In the genomic region with DNA sequence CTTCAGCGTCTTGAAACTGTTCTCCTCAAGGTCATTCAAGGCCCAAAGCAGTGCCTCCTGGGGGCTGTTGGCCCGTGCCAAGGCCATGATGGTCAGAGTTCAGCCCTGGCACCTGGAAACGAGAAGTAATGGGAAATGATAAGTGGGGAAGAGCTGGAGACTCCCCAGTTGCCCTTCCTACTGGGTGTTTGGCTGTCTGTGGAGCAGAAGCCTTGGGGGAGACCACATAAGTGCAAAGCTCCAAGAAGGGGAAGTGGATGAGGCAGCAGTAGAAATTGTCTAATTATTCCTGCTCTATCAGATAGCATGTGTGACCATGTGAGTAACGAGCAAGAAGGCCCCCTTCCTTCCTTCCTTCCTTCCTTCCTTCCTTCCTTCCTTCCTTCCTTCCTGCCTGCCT, we compare ENCODE assay signal across 34 mouse cellular contexts. TPM values are rescaled to one million over a fixed set of nuclear protein-coding genes. Genes with fewer than 3 reads are reported as not detected.
A peak's percentile ranks its signal among the peaks of the same experiment; 100 is the strongest.
DNase-seq lines count a peak whose midpoint lies in the region; ATAC-seq and TF ChIP-seq lines count a peak whose summit lies in the region.
"Had no signal": no experiment of that assay in that cellular context is flagged by ENCODE, and none has a peak within 500 bp of the region (broad histone marks: within the 10 kb centered on the region; RNA-seq: fewer than 3 reads in every experiment).

No protein-coding gene starts in this region.

- no peak overlapping the region for H3K4me2 ChIP-seq in hindbrain, postnatal 0 days (ENCODE audit: low read depth, low read length)
- no peak overlapping the region for H3K4me2 ChIP-seq in hindbrain, embryonic 11.5 days (replicated peaks; ENCODE audit: low read depth, low read length)
- H3K4me2 ChIP-seq: embryonic facial prominence, embryonic 13.5 days; forebrain, embryonic 13.5 days; heart, embryonic 13.5 days; hindbrain, embryonic 13.5 days had no signal

- 72% methylated on average over 4 of the region's 4 CpGs for WGBS in hindbrain, postnatal 0 days
- WGBS in hindbrain, embryonic 11.5 days: 86% methylated on average over 4 of the region's 4 CpGs

- H3K27ac ChIP-seq in hindbrain, postnatal 0 days: no peak overlapping the region
- H3K27ac ChIP-seq in hindbrain, embryonic 11.5 days (ENCODE audit: low read depth, low read length): no peak overlapping the region
- H3K27ac ChIP-seq: embryonic facial prominence, embryonic 10.5 days; embryonic facial prominence, embryonic 13.5 days; forebrain, embryonic 10.5 days; forebrain, embryonic 13.5 days; heart, embryonic 13.5 days; hindbrain, embryonic 13.5 days had no signal

- TF ChIP-seq CTCF in hindbrain, postnatal 0 days (IDR thresholded peaks at IDR 0.05; ENCODE audit: low read depth): no peak

- no peaks in the 10 kb centered on the region for H3K4me1 ChIP-seq in hindbrain, postnatal 0 days (ENCODE audit: insufficient read depth, low read length)
- H3K4me1 ChIP-seq in hindbrain, embryonic 11.5 days (replicated peaks; ENCODE audit: control insufficient read depth, insufficient read depth, low read length): no peaks in the 10 kb centered on the region
- H3K4me1 ChIP-seq: embryonic facial prominence, embryonic 10.5 days; embryonic facial prominence, embryonic 13.5 days; forebrain, embryonic 10.5 days; forebrain, embryonic 13.5 days; hindbrain, embryonic 13.5 days had no signal

- DNase-seq in MEL-GATA-1-ER (ENCODE audit: extremely low read depth, low read depth): peak; percentile 43
- DNase-seq in hindbrain, postnatal 0 days (ENCODE audit: low spot score): no peak
- DNase-seq in hindbrain, embryonic 11.5 days (ENCODE audit: low spot score): no peak
- DNase-seq in layer of hippocampus, postnatal 36 days: no peak
- DNase-seq: adrenal gland, postnatal 10 days; adrenal gland, postnatal 36 days; cerebellum, adult 11 months; cerebellum, adult 2 months; cerebellum, adult 9-11 months; cerebellum, postnatal 25 days; embryo, embryonic 11 days; gastrocnemius, postnatal 10 days; heart, adult 18-20 months; heart, postnatal 14 days; heart, postnatal 4 days; kidney, adult 18-20 months had no signal

- ATAC-seq in granulocyte monocyte progenitor cell, adult 5-6 weeks (replicated peaks; ENCODE audit: poor library complexity, severe bottlenecking): peak; percentile 82
- peak; percentile 74 for ATAC-seq in megakaryocyte progenitor cell, adult 5-6 weeks (replicated peaks; ENCODE audit: poor library complexity)
- ATAC-seq in hindbrain, postnatal 0 days: no peak
- no peak for ATAC-seq in hindbrain, embryonic 11.5 days (ENCODE audit: low FRiP score)
- ATAC-seq: forebrain, embryonic 13.5 days; forebrain, embryonic 16.5 days; hindbrain, embryonic 16.5 days; inflammation-experienced regulatory T-cells, adult 6 months; intestine, embryonic 16.5 days had no signal

- H3K9ac ChIP-seq in hindbrain, postnatal 0 days (replicated peaks; ENCODE audit: low read length): no peak overlapping the region
- no peak overlapping the region for H3K9ac ChIP-seq in hindbrain, embryonic 11.5 days (ENCODE audit: low read depth, low read length)
- H3K9ac ChIP-seq: embryonic facial prominence, embryonic 13.5 days; forebrain, embryonic 13.5 days; heart, embryonic 13.5 days; hindbrain, embryonic 13.5 days had no signal

- no peaks in the 10 kb centered on the region for H3K36me3 ChIP-seq in hindbrain, postnatal 0 days (ENCODE audit: insufficient read depth, low read length)
- no peaks in the 10 kb centered on the region for H3K36me3 ChIP-seq in hindbrain, embryonic 11.5 days (ENCODE audit: control insufficient read depth, insufficient read depth, low read length)
- H3K36me3 ChIP-seq: embryonic facial prominence, embryonic 10.5 days; embryonic facial prominence, embryonic 13.5 days; forebrain, embryonic 10.5 days; hindbrain, embryonic 13.5 days had no signal

- H3K27me3 ChIP-seq in hindbrain, postnatal 0 days (ENCODE audit: insufficient read depth, low read length): no peaks in the 10 kb centered on the region
- no peaks in the 10 kb centered on the region for H3K27me3 ChIP-seq in hindbrain, embryonic 11.5 days (ENCODE audit: control insufficient read depth, insufficient read depth, low read length)
- H3K27me3 ChIP-seq: embryonic facial prominence, embryonic 13.5 days; forebrain, embryonic 13.5 days; heart, embryonic 13.5 days had no signal

- no peak overlapping the region for H3K4me3 ChIP-seq in hindbrain, postnatal 0 days (ENCODE audit: low read length)
- no peak overlapping the region for H3K4me3 ChIP-seq in hindbrain, embryonic 11.5 days (ENCODE audit: low read depth, low read length)
- H3K4me3 ChIP-seq: embryonic facial prominence, embryonic 10.5 days; embryonic facial prominence, embryonic 13.5 days; erythroblast, embryonic 14.5 days; forebrain, embryonic 10.5 days; forebrain, embryonic 13.5 days; heart, embryonic 13.5 days; hindbrain, embryonic 13.5 days had no signal

- H3K9me3 ChIP-seq in hindbrain, postnatal 0 days (ENCODE audit: low read length): no peaks in the 10 kb centered on the region
- no peaks in the 10 kb centered on the region for H3K9me3 ChIP-seq in hindbrain, embryonic 11.5 days (ENCODE audit: control insufficient read depth, low read length)
- H3K9me3 ChIP-seq: embryonic facial prominence, embryonic 10.5 days; embryonic facial prominence, embryonic 13.5 days; forebrain, embryonic 10.5 days; forebrain, embryonic 13.5 days; heart, embryonic 13.5 days; hindbrain, embryonic 13.5 days had no signal

RNA-seq across cellular contexts. Expression of a gene that starts 2.9 kb away (rescaled TPM):
- 1.2 and 1.7 TPM in 2 replicates for total RNA-seq in granulocyte monocyte progenitor cell, adult 5-6 weeks (2014; fragmentation: Nextera tagmentation)
- total RNA-seq in granulocyte monocyte progenitor cell, adult 5-6 weeks (2017): 1.4 TPM in 2 replicates
- 1.2 and 1.4 TPM in 2 replicates for total RNA-seq in megakaryocyte progenitor cell, adult 5-6 weeks (2015)
- 1.3 and 1.4 TPM in 2 replicates for total RNA-seq in megakaryocyte progenitor cell, adult 5-6 weeks (2017)
- not detected in 2 replicates for total RNA-seq in hindbrain, postnatal 0 days (2014; rRNA removed)
- 0.08 TPM in 1 of 2 replicates, not detected in the other for polyA plus RNA-seq in hindbrain, postnatal 0 days (2015; fragmentation: Nextera tagmentation; extraction: Ambion mirVana)
- not detected in 2 replicates for polyA plus RNA-seq in hindbrain, embryonic 11.5 days (2014; fragmentation: Nextera tagmentation; extraction: Ambion mirVana)
- total RNA-seq in layer of hippocampus, postnatal 36 days (2021): under 1 TPM; 0.32 to 0.35 TPM
- polyA plus RNA-seq: erythroblast, embryonic 14.5 days; forebrain, embryonic 16.5 days had no signal

RNA-seq across cellular contexts. Expression of a gene that starts 7.2 kb away (rescaled TPM):
- total RNA-seq in granulocyte monocyte progenitor cell, adult 5-6 weeks (2014; fragmentation: Nextera tagmentation): 236 and 262 TPM in 2 replicates
- total RNA-seq in granulocyte monocyte progenitor cell, adult 5-6 weeks (2017): 54.0 and 70.5 TPM in 2 replicates
- 230 and 235 TPM in 2 replicates for total RNA-seq in megakaryocyte progenitor cell, adult 5-6 weeks (2015)
- total RNA-seq in megakaryocyte progenitor cell, adult 5-6 weeks (2017): 71.4 and 76.6 TPM in 2 replicates
- total RNA-seq in hindbrain, postnatal 0 days (2014; rRNA removed): 127 and 128 TPM in 2 replicates
- 79.1 and 80.0 TPM in 2 replicates for polyA plus RNA-seq in hindbrain, postnatal 0 days (2015; fragmentation: Nextera tagmentation; extraction: Ambion mirVana)
- 78.7 and 87.3 TPM in 2 replicates for polyA plus RNA-seq in hindbrain, embryonic 11.5 days (2014; fragmentation: Nextera tagmentation; extraction: Ambion mirVana)
- total RNA-seq in layer of hippocampus, postnatal 36 days (2021): 10 to 100 TPM; 86.8 to 93.7 TPM

RNA-seq across cellular contexts. Expression of a gene that starts 23.1 kb away (rescaled TPM):
- total RNA-seq in granulocyte monocyte progenitor cell, adult 5-6 weeks (2014; fragmentation: Nextera tagmentation): not detected in 2 replicates
- total RNA-seq in granulocyte monocyte progenitor cell, adult 5-6 weeks (2017): not detected in 2 replicates
- not detected in 2 replicates for total RNA-seq in megakaryocyte progenitor cell, adult 5-6 weeks (2015)
- total RNA-seq in megakaryocyte progenitor cell, adult 5-6 weeks (2017): not detected in 2 replicates
- 134 and 142 TPM in 2 replicates for total RNA-seq in hindbrain, postnatal 0 days (2014; rRNA removed)
- 29.7 and 32.7 TPM in 2 replicates for polyA plus RNA-seq in hindbrain, postnatal 0 days (2015; fragmentation: Nextera tagmentation; extraction: Ambion mirVana)
- polyA plus RNA-seq in hindbrain, embryonic 11.5 days (2014; fragmentation: Nextera tagmentation; extraction: Ambion mirVana): 14.6 and 15.7 TPM in 2 replicates
- total RNA-seq in layer of hippocampus, postnatal 36 days (2021): 100 to 1,000 TPM; 181 to 205 TPM
- polyA plus RNA-seq: erythroblast, embryonic 14.5 days had no signal

RNA-seq across cellular contexts. Expression of a gene that starts 32.8 kb away (rescaled TPM):
- total RNA-seq in granulocyte monocyte progenitor cell, adult 5-6 weeks (2014; fragmentation: Nextera tagmentation): not detected in 2 replicates
- total RNA-seq in granulocyte monocyte progenitor cell, adult 5-6 weeks (2017): not detected in 2 replicates
- not detected in 2 replicates for total RNA-seq in megakaryocyte progenitor cell, adult 5-6 weeks (2015)
- not detected in 2 replicates for total RNA-seq in megakaryocyte progenitor cell, adult 5-6 weeks (2017)
- not detected in 2 replicates for total RNA-seq in hindbrain, postnatal 0 days (2014; rRNA removed)
- not detected in 2 replicates for polyA plus RNA-seq in hindbrain, postnatal 0 days (2015; fragmentation: Nextera tagmentation; extraction: Ambion mirVana)
- polyA plus RNA-seq in hindbrain, embryonic 11.5 days (2014; fragmentation: Nextera tagmentation; extraction: Ambion mirVana): not detected in 2 replicates
- total RNA-seq in layer of hippocampus, postnatal 36 days (2021): not detected
- total RNA-seq: adrenal gland, postnatal 10 days; adrenal gland, postnatal 36 days; ES-E14; gastrocnemius, adult 18-20 months; gastrocnemius, postnatal 10 days; gastrocnemius, postnatal 4 days; heart, adult 18-20 months; heart, postnatal 14 days; heart, postnatal 4 days had no signal
- polyA plus RNA-seq: cerebellum, adult 2 months; cortical plate, adult 2 months; embryonic facial prominence, embryonic 10.5 days; embryonic facial prominence, embryonic 13.5 days; erythroblast, embryonic 14.5 days; forebrain, embryonic 10.5 days; forebrain, embryonic 13.5 days; forebrain, embryonic 16.5 days; heart, embryonic 13.5 days; heart, embryonic 16.5 days; hindbrain, embryonic 13.5 days; hindbrain, embryonic 16.5 days; inflammation-experienced regulatory T-cells, adult 6 months; intestine, embryonic 16.5 days had no signal

RNA-seq across cellular contexts. Expression of a gene that starts 42.2 kb away (rescaled TPM):
- not detected in 2 replicates for total RNA-seq in granulocyte monocyte progenitor cell, adult 5-6 weeks (2014; fragmentation: Nextera tagmentation)
- total RNA-seq in granulocyte monocyte progenitor cell, adult 5-6 weeks (2017): not detected in 2 replicates
- total RNA-seq in megakaryocyte progenitor cell, adult 5-6 weeks (2015): not detected in 2 replicates
- total RNA-seq in megakaryocyte progenitor cell, adult 5-6 weeks (2017): not detected in 2 replicates
- total RNA-seq in hindbrain, postnatal 0 days (2014; rRNA removed): not detected in 2 replicates
- not detected in 2 replicates for polyA plus RNA-seq in hindbrain, postnatal 0 days (2015; fragmentation: Nextera tagmentation; extraction: Ambion mirVana)
- polyA plus RNA-seq in hindbrain, embryonic 11.5 days (2014; fragmentation: Nextera tagmentation; extraction: Ambion mirVana): not detected in 2 replicates
- not detected for total RNA-seq in layer of hippocampus, postnatal 36 days (2021)
- total RNA-seq: adrenal gland, postnatal 10 days; adrenal gland, postnatal 36 days; ES-E14; gastrocnemius, adult 18-20 months; gastrocnemius, postnatal 10 days; gastrocnemius, postnatal 4 days; heart, adult 18-20 months; heart, postnatal 14 days; heart, postnatal 4 days had no signal
- polyA plus RNA-seq: cerebellum, adult 2 months; cortical plate, adult 2 months; embryonic facial prominence, embryonic 10.5 days; embryonic facial prominence, embryonic 13.5 days; forebrain, embryonic 10.5 days; forebrain, embryonic 13.5 days; forebrain, embryonic 16.5 days; heart, embryonic 13.5 days; heart, embryonic 16.5 days; hindbrain, embryonic 13.5 days; hindbrain, embryonic 16.5 days; inflammation-experienced regulatory T-cells, adult 6 months; intestine, embryonic 16.5 days had no signal

Comparison
In these comparisons a context has a peak if more than half of its experiments do, and no peak if none do; other contexts are left out.
1. ATAC-seq: peak in granulocyte monocyte progenitor cell, adult 5-6 weeks (single experiment) and megakaryocyte progenitor cell, adult 5-6 weeks (single experiment); none in hindbrain, postnatal 0 days (single experiment) and hindbrain, embryonic 11.5 days (single experiment).
2. RNA of a gene that starts 23.1 kb away (total RNA-seq): 181 to 205 TPM in layer of hippocampus, postnatal 36 days and 134 to 142 TPM in hindbrain, postnatal 0 days; not detected in megakaryocyte progenitor cell, adult 5-6 weeks and not detected in granulocyte monocyte progenitor cell, adult 5-6 weeks; every median in the first group is over 100 times any median in the second.